Mouse (Mus musculus): Measurements from ENCODE around the gene Gm37240. TPM values are rescaled to one million over a fixed set of nuclear protein-coding genes. Genes with fewer than 3 reads are reported as not detected.

Gene Gm37240
- total and polyA plus RNA-seq, 3 experiments = not detected

GRCm38 (mm10) chr3:85124410-85124809, 762.9 kb downstream of the Gm37240 start:
- ATAC-seq (ENCODE audit: extremely low read depth, insufficient number of reproducible peaks, low FRiP score, poor library complexity, severe bottlenecking) (no peak), DNase-seq (ENCODE audit: low spot score) (no peak)
- Histone ChIP-seq H3K4me1 (ENCODE audit: insufficient read depth, low read depth, low read length) (no peaks in the 10 kb centered on the region), H3K9me3 (replicated peaks) (no peaks in the 10 kb centered on the region), H3K27me3 (ENCODE audit: insufficient read depth, low read length) (peaks cover 3% of the 10 kb centered on the region; the same call in 1 of the 2 replicates), H3K36me3 (replicated peaks) (no peaks in the 10 kb centered on the region), H3K4me3 (ENCODE audit: low read depth, low read length) (no peak overlapping the region)
- TF ChIP-seq POLR2AphosphoS5 (IDR thresholded peaks at IDR 0.05; ENCODE audit: insufficient replicate concordance, low read depth, low read length) (no peak), GATA1 (IDR thresholded peaks at IDR 0.05; ENCODE audit: borderline replicate concordance, low read length) (no peak), GATA2 (IDR thresholded peaks at IDR 0.05; ENCODE audit: borderline replicate concordance, low read depth, low read length) (no peak), CTCF (IDR thresholded peaks at IDR 0.05; ENCODE audit: low read depth, low read length) (no peak), TAL1 (conservative IDR thresholded peaks at IDR 0.05; ENCODE audit: low read depth, low read length) (no peak)

GRCm38 (mm10) chr3:85117702-85118101, 769.6 kb downstream of the Gm37240 start:
- Histone ChIP-seq H3K9me3 (replicated peaks) (no peaks in the 10 kb centered on the region), H3K4me1 (ENCODE audit: insufficient read depth, low read depth, low read length) (no peaks in the 10 kb centered on the region), H3K4me3 (ENCODE audit: low read depth, low read length) (no peak overlapping the region), H3K27me3 (ENCODE audit: insufficient read depth, low read length) (no peaks in the 10 kb centered on the region), H3K36me3 (replicated peaks) (no peaks in the 10 kb centered on the region)
- ATAC-seq (ENCODE audit: extremely low read depth, insufficient number of reproducible peaks, low FRiP score, poor library complexity, severe bottlenecking) (no peak), DNase-seq (ENCODE audit: low spot score) (no peak)
- no peak for TF ChIP-seq TAL1 (conservative IDR thresholded peaks at IDR 0.05; ENCODE audit: low read depth, low read length)
- TF ChIP-seq GATA1 (IDR thresholded peaks at IDR 0.05; ENCODE audit: borderline replicate concordance, low read length) = no peak

- H3K27me3 ChIP-seq (ENCODE audit: insufficient read depth, low read length) = no peaks in the 10 kb centered on the region
- TF ChIP-seq TAL1 (conservative IDR thresholded peaks at IDR 0.05; ENCODE audit: low read depth, low read length) = no peak
- TF ChIP-seq GATA1 (IDR thresholded peaks at IDR 0.05; ENCODE audit: borderline replicate concordance, low read length) = no peak
- no peak for TF ChIP-seq CTCF (IDR thresholded peaks at IDR 0.05; ENCODE audit: low read depth, low read length)
- no peak for TF ChIP-seq GATA2 (IDR thresholded peaks at IDR 0.05; ENCODE audit: borderline replicate concordance, low read depth, low read length)
- no peak for TF ChIP-seq POLR2AphosphoS5 (IDR thresholded peaks at IDR 0.05; ENCODE audit: insufficient replicate concordance, low read depth, low read length)
- ATAC-seq (ENCODE audit: extremely low read depth, insufficient number of reproducible peaks, low FRiP score, poor library complexity, severe bottlenecking) (no peak), DNase-seq (ENCODE audit: low spot score) (no peak)
- H3K9me3 ChIP-seq (replicated peaks) = no peaks in the 10 kb centered on the region
- H3K4me3 ChIP-seq (ENCODE audit: low read depth, low read length) = no peak overlapping the region
- no peaks in the 10 kb centered on the region for H3K4me1 ChIP-seq (ENCODE audit: insufficient read depth, low read depth, low read length)
- no peaks in the 10 kb centered on the region for H3K36me3 ChIP-seq (replicated peaks)
Measured at GRCm38 (mm10) chr3:85117014-85117413, 770.3 kb downstream of the Gm37240 start.

- Histone ChIP-seq H3K4me1 (ENCODE audit: insufficient read depth, low read depth, low read length) (no peaks in the 10 kb centered on the region), H3K9me3 (replicated peaks) (no peaks in the 10 kb centered on the region), H3K36me3 (replicated peaks) (no peaks in the 10 kb centered on the region), H3K4me3 (ENCODE audit: low read depth, low read length) (no peak overlapping the region), H3K27me3 (ENCODE audit: insufficient read depth, low read length) (0 out of 2 replicates have a peak, but pooled peaks cover 1% of the 10 kb centered on the region)
- no peak for DNase-seq (ENCODE audit: low spot score)
- no peak for ATAC-seq (ENCODE audit: extremely low read depth, insufficient number of reproducible peaks, low FRiP score, poor library complexity, severe bottlenecking)
- TF ChIP-seq POLR2AphosphoS5 (IDR thresholded peaks at IDR 0.05; ENCODE audit: insufficient replicate concordance, low read depth, low read length) = no peak
- TF ChIP-seq TAL1 (conservative IDR thresholded peaks at IDR 0.05; ENCODE audit: low read depth, low read length) = no peak
- TF ChIP-seq CTCF (IDR thresholded peaks at IDR 0.05; ENCODE audit: low read depth, low read length) = no peak
- TF ChIP-seq GATA1 (IDR thresholded peaks at IDR 0.05; ENCODE audit: borderline replicate concordance, low read length) = no peak
- TF ChIP-seq GATA2 (IDR thresholded peaks at IDR 0.05; ENCODE audit: borderline replicate concordance, low read depth, low read length) = no peak
Measured at GRCm38 (mm10) chr3:85115959-85116543, 771.3 kb downstream of the Gm37240 start.

- Histone ChIP-seq H3K27me3 (ENCODE audit: insufficient read depth, low read length) (peaks cover 7% of the 10 kb centered on the region; the same call in 1 of the 2 replicates), H3K9me3 (replicated peaks) (no peaks in the 10 kb centered on the region), H3K4me3 (ENCODE audit: low read depth, low read length) (no peak overlapping the region), H3K4me1 (ENCODE audit: insufficient read depth, low read depth, low read length) (no peaks in the 10 kb centered on the region), H3K36me3 (replicated peaks) (no peaks in the 10 kb centered on the region)
- TF ChIP-seq CTCF (IDR thresholded peaks at IDR 0.05; ENCODE audit: low read depth, low read length) (no peak), GATA2 (IDR thresholded peaks at IDR 0.05; ENCODE audit: borderline replicate concordance, low read depth, low read length) (no peak), TAL1 (conservative IDR thresholded peaks at IDR 0.05; ENCODE audit: low read depth, low read length) (no peak), POLR2AphosphoS5 (IDR thresholded peaks at IDR 0.05; ENCODE audit: insufficient replicate concordance, low read depth, low read length) (no peak), GATA1 (IDR thresholded peaks at IDR 0.05; ENCODE audit: borderline replicate concordance, low read length) (no peak)
- DNase-seq (ENCODE audit: low spot score) = no peak
- ATAC-seq (ENCODE audit: extremely low read depth, insufficient number of reproducible peaks, low FRiP score, poor library complexity, severe bottlenecking) = no peak
Measured at GRCm38 (mm10) chr3:85113565-85113964, 773.8 kb downstream of the Gm37240 start.

DNA sequence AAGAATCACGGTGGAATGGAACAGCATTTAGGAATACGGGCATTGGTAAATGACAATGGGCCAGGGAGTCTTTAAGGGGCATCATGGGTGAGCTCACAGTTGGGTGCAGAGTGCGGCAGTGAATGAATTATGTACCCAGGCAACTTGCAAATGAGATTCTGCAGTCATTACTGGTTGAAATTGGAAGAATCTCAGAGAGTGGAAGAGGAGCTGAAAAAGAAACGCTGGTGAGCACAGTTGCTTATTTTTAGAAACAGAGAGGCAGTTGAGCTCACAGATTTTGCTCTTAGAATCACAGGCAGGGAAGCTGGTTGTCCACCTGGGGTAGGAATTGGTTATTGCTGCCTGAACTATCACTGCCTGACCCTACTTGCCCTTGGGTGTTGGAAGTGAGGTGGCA, 776.6 kb downstream of the Gm37240 start:
- TF ChIP-seq CTCF (IDR thresholded peaks at IDR 0.05; ENCODE audit: low read depth, low read length) = no peak
- no peak for TF ChIP-seq TAL1 (conservative IDR thresholded peaks at IDR 0.05; ENCODE audit: low read depth, low read length)
- TF ChIP-seq POLR2AphosphoS5 (IDR thresholded peaks at IDR 0.05; ENCODE audit: insufficient replicate concordance, low read depth, low read length) = no peak
- no peak for TF ChIP-seq GATA2 (IDR thresholded peaks at IDR 0.05; ENCODE audit: borderline replicate concordance, low read depth, low read length)
- no peak for TF ChIP-seq GATA1 (IDR thresholded peaks at IDR 0.05; ENCODE audit: borderline replicate concordance, low read length)
- H3K36me3 ChIP-seq (replicated peaks) = no peaks in the 10 kb centered on the region
- no peaks in the 10 kb centered on the region for H3K4me1 ChIP-seq (ENCODE audit: insufficient read depth, low read depth, low read length)
- H3K4me3 ChIP-seq (ENCODE audit: low read depth, low read length) = no peak overlapping the region
- DNase-seq (ENCODE audit: low spot score) (no peak), ATAC-seq (ENCODE audit: extremely low read depth, insufficient number of reproducible peaks, low FRiP score, poor library complexity, severe bottlenecking) (no peak)
- no peaks in the 10 kb centered on the region for H3K9me3 ChIP-seq (replicated peaks)
- peaks cover 7% of the 10 kb centered on the region; the same call in 1 of the 2 replicates for H3K27me3 ChIP-seq (ENCODE audit: insufficient read depth, low read length)
